Mouse (Mus musculus) CD8-positive naive resting alpha-beta T cell, adult 57 days (primary cell): ENCODE measurements around the gene Gdf9. TPM values are rescaled to one million over a fixed set of nuclear protein-coding genes. Genes with fewer than 3 reads are reported as not detected.

Experiments used
- total RNA-seq: library from RNA; stranded (reverse); gene quantifications from one replicate; pipeline ENCODE4 v1.2.4, GENCODE M21; 2023

Gdf9 gene
- total RNA-seq = not detected

GRCm38 (mm10) chr11:53430670-53431346, at the start of gene Gdf9, which contains the start of gene Uqcrq:
Gene Gdf9, plus strand, starts transcription at chr11:53431023.
Gene Uqcrq, minus strand, starts transcription at chr11:53430831.

GRCm38 (mm10) chr11:53423036-53423435, 7.8 kb upstream of the Gdf9 start, which contains the start of gene Leap2:
Gene Leap2, minus strand, starts transcription at chr11:53423170.

GRCm38 (mm10) chr11:53456474-53457371, 25.9 kb downstream of the Gdf9 start, which contains the start of the genes Gm10447 and Shroom1:
Gene Gm10447, minus strand, starts transcription at chr11:53457110.
Gene Shroom1, plus strand, starts transcription at chr11:53457205.

DNA sequence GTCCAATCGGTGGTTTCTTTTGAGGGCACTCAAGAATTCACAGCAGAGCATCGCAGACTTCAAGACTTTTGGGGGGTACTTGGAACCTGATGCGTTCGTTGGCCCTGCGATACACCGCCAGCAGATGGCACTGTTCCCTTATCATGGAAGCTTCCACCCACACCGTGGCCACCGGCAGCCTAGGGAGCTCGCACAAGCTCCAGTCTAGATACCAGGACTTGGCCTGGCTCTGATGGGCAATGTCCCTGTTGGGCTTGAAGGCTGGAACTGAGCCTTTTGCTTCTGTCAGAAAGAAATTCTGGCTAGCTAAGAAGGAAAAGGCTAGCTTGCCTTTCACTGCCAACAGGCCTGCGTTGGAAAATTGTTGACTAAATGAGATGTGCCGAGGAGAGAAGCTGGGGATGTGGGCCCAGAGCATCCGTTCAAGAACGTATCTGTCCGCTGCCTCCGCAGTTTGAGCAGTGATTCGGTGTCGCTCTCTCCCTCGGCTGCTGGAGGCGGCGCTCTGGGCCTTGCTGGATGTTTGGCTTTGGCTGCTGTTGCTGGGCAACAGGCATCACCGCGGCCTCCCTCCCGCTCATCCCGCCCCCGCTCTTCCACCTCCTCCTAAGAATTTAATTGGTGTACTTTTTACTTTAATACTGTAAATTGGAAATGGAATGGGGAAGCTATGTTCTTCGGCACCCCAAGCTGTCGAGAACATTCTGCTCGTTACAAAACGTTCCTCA, 39.3 kb downstream of the Gdf9 start, which contains the start of gene Gm9837:
Gene Gm9837, minus strand, starts transcription at position 512 of the 728 bp plus-strand sequence.

GRCm38 (mm10) chr11:53479783-53480301, 49.0 kb downstream of the Gdf9 start, which contains the start of the genes Gm9945 and Sowaha:
Gene Gm9945, plus strand, starts transcription at chr11:53480166.
Gene Sowaha, minus strand, starts transcription at chr11:53480274.

Other genes starting within 250 kb of the Gdf9 start
- gene Hspa4, start 130.6 kb upstream of the Gdf9 start, total RNA-seq = 87.1 TPM
- gene Zcchc10, start 106.3 kb upstream of the Gdf9 start, total RNA-seq = 16.2 TPM
- 162 TPM for gene Aff4, start 80.2 kb upstream of the Gdf9 start, total RNA-seq
- gene Leap2, start 7.9 kb upstream of the Gdf9 start, total RNA-seq = not detected
- 132 TPM for gene Uqcrq, start 192 bp upstream of the Gdf9 start, total RNA-seq
- not detected for gene Gm10447, start 26.1 kb downstream of the Gdf9 start, total RNA-seq
- gene Shroom1, start 26.2 kb downstream of the Gdf9 start, total RNA-seq = not detected
- gene Gm9837, start 39.5 kb downstream of the Gdf9 start, total RNA-seq = not detected
- not detected for gene Gm9945, start 49.1 kb downstream of the Gdf9 start, total RNA-seq
- gene Sowaha, start 49.3 kb downstream of the Gdf9 start, total RNA-seq = not detected
- gene Sept8, start 88.2 kb downstream of the Gdf9 start, total RNA-seq = 4.5 TPM
- gene Kif3a, start 136.4 kb downstream of the Gdf9 start, total RNA-seq = 3.5 TPM
- not detected for gene Il4, start 187.6 kb downstream of the Gdf9 start, total RNA-seq
- gene Il13, start 203.7 kb downstream of the Gdf9 start, total RNA-seq = not detected